Mouse (Mus musculus) lung, embryonic 15.5 days (tissue): ENCODE results near the gene Nipal4. TPM values are rescaled to one million over a fixed set of nuclear protein-coding genes. Genes with fewer than 3 reads are reported as not detected.

Experiments
- ATAC-seq: fragments of 200-750 bp; cut with Nextera tagmentation; 2 replicates; pipeline ENCODE4 v1.8.0; 2017; ENCODE audit warnings: moderate number of reproducible peaks, borderline replicate concordance; ENCODE audit not compliant: low FRiP score, low TSS enrichment; ENCODE audit errors: extremely low read depth
- H3K27ac ChIP-seq: fragments of 300-500 bp; sonication (generic); 2 replicates; pipeline ENCODE4 v1.5.1; 2015; ENCODE audit warnings: moderate library complexity, mild to moderate bottlenecking, inconsistent platforms
- H3K27me3 ChIP-seq: fragments of 300-500 bp; sonication (generic); 2 replicates; pipeline ENCODE4 v1.6.1; 2015; ENCODE audit warnings: inconsistent platforms
- H3K36me3 ChIP-seq: fragments of 300-500 bp; sonication (generic); 2 replicates; pipeline ENCODE4 v1.6.1; 2015; ENCODE audit warnings: inconsistent platforms
- H3K4me1 ChIP-seq: fragments of 300-500 bp; sonication (generic); 2 replicates; pipeline ENCODE4 v1.6.1; 2015; ENCODE audit warnings: inconsistent platforms
- H3K4me2 ChIP-seq: fragments of 300-500 bp; sonication (generic); 2 replicates; pipeline ENCODE4 v1.6.1; 2015; ENCODE audit warnings: inconsistent platforms, mild to moderate bottlenecking, moderate library complexity
- H3K4me3 ChIP-seq: fragments of 300-500 bp; sonication (generic); 2 replicates; pipeline ENCODE4 v1.5.1; 2015; ENCODE audit warnings: mild to moderate bottlenecking, inconsistent platforms
- H3K9ac ChIP-seq: fragments of 300-500 bp; sonication (generic); 2 replicates; pipeline ENCODE4 v1.6.1; 2015; ENCODE audit warnings: inconsistent platforms
- H3K9me3 ChIP-seq: fragments of 300-500 bp; sonication (generic); 2 replicates; pipeline ENCODE4 v1.6.1; 2016; ENCODE audit warnings: inconsistent platforms
- WGBS: fragments of 180-500 bp; shearing (Covaris S2); methylation state at CpG from one replicate; pipeline ENCODE4 v1.1.7; 2015; 5-methylcytosine and 5-hydroxymethylcytosine counted together
- microRNA-seq: library from miRNA; unstranded; fragments of <30 nt; microRNA quantifications from one replicate; pipeline ENCODE4, GENCODE M21; 2016
- polyA plus RNA-seq: library from polyadenylated mRNA; unstranded; fragments of >200 nt; fragmentation: Nextera tagmentation; extraction: Ambion mirVana; gene quantifications from 2 replicates; pipeline ENCODE4 v1.2.1, GENCODE M21; 2015

Gene Nipal4
- polyA plus RNA-seq, 1 experiment from 2014 or later = 1.7 TPM

- no peak overlapping the region for H3K27ac ChIP-seq
- H3K4me2 ChIP-seq = no peak overlapping the region
- peaks cover 10% of the 10 kb centered on the region for H3K4me1 ChIP-seq
- peak; percentile 43; the same call in 1 of the 2 replicates for ATAC-seq
- H3K36me3 ChIP-seq = peaks cover 28% of the 10 kb centered on the region; the same call in 1 of the 2 replicates
- no peaks in the 10 kb centered on the region for H3K27me3 ChIP-seq
- WGBS = 60% methylated on average over 8 of the region's 8 CpGs
- no peak overlapping the region for H3K9ac ChIP-seq
- H3K9me3 ChIP-seq = no peaks in the 10 kb centered on the region
- H3K4me3 ChIP-seq = no peak overlapping the region
Measured at GRCm38 (mm10) chr11:46110156-46110944, 56.0 kb downstream of the Nipal4 start.

- Histone ChIP-seq H3K27me3 (no peaks in the 10 kb centered on the region), H3K27ac (no peak overlapping the region), H3K9ac (no peak overlapping the region), H3K4me3 (no peak overlapping the region), H3K9me3 (no peaks in the 10 kb centered on the region), H3K36me3 (peaks cover 24% of the 10 kb centered on the region; the same call in 1 of the 2 replicates), H3K4me2 (no peak overlapping the region), H3K4me1 (peaks cover 7% of the 10 kb centered on the region; the same call in 1 of the 2 replicates)
- no peak for ATAC-seq
- WGBS = 78% methylated on average over 5 of the region's 5 CpGs
Measured at GRCm38 (mm10) chr11:46109206-46109605, 57.1 kb downstream of the Nipal4 start.

- Histone ChIP-seq H3K27me3 (no peaks in the 10 kb centered on the region), H3K9me3 (no peaks in the 10 kb centered on the region), H3K4me3 (no peak overlapping the region), H3K4me2 (no peak overlapping the region), H3K4me1 (peaks cover 7% of the 10 kb centered on the region; the same call in 1 of the 2 replicates), H3K27ac (no peak overlapping the region), H3K36me3 (peaks cover 21% of the 10 kb centered on the region; the same call in 1 of the 2 replicates), H3K9ac (no peak overlapping the region)
- no peak for ATAC-seq
- WGBS = 88% methylated on average over 1 of the region's 1 CpGs
Measured at GRCm38 (mm10) chr11:46107046-46107445, 59.3 kb downstream of the Nipal4 start.

GRCm38 (mm10) chr11:46102107-46102506 lies 64.2 kb downstream of the Nipal4 start:
- H3K4me2 ChIP-seq = no peak overlapping the region
- H3K9ac ChIP-seq = no peak overlapping the region
- ATAC-seq = no peak
- WGBS = 75% methylated on average over 6 of the region's 6 CpGs
- no peak overlapping the region for H3K4me3 ChIP-seq
- peaks cover 48% of the 10 kb centered on the region for H3K36me3 ChIP-seq
- H3K27me3 ChIP-seq = no peaks in the 10 kb centered on the region
- no peaks in the 10 kb centered on the region for H3K9me3 ChIP-seq
- no peaks in the 10 kb centered on the region for H3K4me1 ChIP-seq
- no peak overlapping the region for H3K27ac ChIP-seq

Small RNAs within 50 kb of the gene (microRNA-seq; reads per million reads assigned to microRNA genes)
- not detected for gene Mir7239
- not detected for gene Mir8100

Other genes starting within 250 kb of the Nipal4 start
- gene Lsm11, start 221.6 kb downstream of the Nipal4 start, polyA plus RNA-seq = 6.3 and 6.8 TPM in 2 replicates
- gene Thg1l, start 211.0 kb downstream of the Nipal4 start, polyA plus RNA-seq = 12.9 and 13.2 TPM in 2 replicates
- 0.12 and 0.20 TPM in 2 replicates for gene Sox30, start 186.2 kb downstream of the Nipal4 start, polyA plus RNA-seq
- gene Gm12166, start 114.2 kb downstream of the Nipal4 start, polyA plus RNA-seq = 4.5 and 4.7 TPM in 2 replicates
- gene Adam19, start 110.5 kb downstream of the Nipal4 start, polyA plus RNA-seq = 22.5 and 23.4 TPM in 2 replicates
- gene Fndc9, start 69.0 kb upstream of the Nipal4 start, polyA plus RNA-seq = 0.09 TPM in 2 replicates
- 6.5 and 7.8 TPM in 2 replicates for gene Cyfip2, start 146.4 kb upstream of the Nipal4 start, polyA plus RNA-seq
- gene Itk, start 223.0 kb upstream of the Nipal4 start, polyA plus RNA-seq = 0.13 and 0.80 TPM in 2 replicates
- gene Fam71b, start 230.1 kb upstream of the Nipal4 start, polyA plus RNA-seq = 0.06 TPM in 1 of 2 replicates, not detected in the other